Mouse (Mus musculus) olfactory bulb, adult 2 months (tissue): Measurements from ENCODE around the gene Sft2d2. TPM values are rescaled to one million over a fixed set of nuclear protein-coding genes. Genes with fewer than 3 reads are reported as not detected.

Source experiments
- H3K27ac ChIP-seq: fragments of 200-500 bp; 2 replicates; pipeline ENCODE4 v1.5.1; 2012; ENCODE audit warnings: low read depth, low read length; ENCODE audit not compliant: insufficient read depth
- H3K4me1 ChIP-seq: fragments of 200-500 bp; 2 replicates; pipeline ENCODE4 v1.6.1; 2012; ENCODE audit warnings: low read length; ENCODE audit not compliant: control insufficient read depth, insufficient read depth
- H3K4me3 ChIP-seq: fragments of 200-500 bp; 2 replicates; pipeline ENCODE4 v1.5.1; 2012; ENCODE audit warnings: mild to moderate bottlenecking, low read depth, low read length, moderate library complexity; ENCODE audit not compliant: insufficient read depth
- CTCF ChIP-seq: fragments of 200-500 bp; IDR thresholded peaks from 2 replicates; pipeline ENCODE4 v1.5.1; 2012; ENCODE audit warnings: low read depth, mild to moderate bottlenecking, low read length, moderate library complexity; ENCODE audit not compliant: insufficient read depth
- POLR2A ChIP-seq: fragments of 200-500 bp; IDR thresholded peaks from 2 replicates; pipeline ENCODE4 v1.6.1; 2012; ENCODE audit warnings: mild to moderate bottlenecking, low read depth, low read length, moderate library complexity; ENCODE audit not compliant: insufficient read depth
- WGBS: fragments of 180-500 bp; shearing (Covaris S2); methylation state at CpG from one replicate; pipeline ENCODE4 v1.1.7; 2018; 5-methylcytosine and 5-hydroxymethylcytosine counted together
- polyA plus RNA-seq: library from polyadenylated mRNA; stranded (reverse); fragments of >200 nt; gene quantifications from 2 replicates; pipeline ENCODE4 v1.2.4, GENCODE M21; 2012; ENCODE audit warnings: low replicate concordance; ENCODE audit not compliant: missing spikeins, insufficient read depth, insufficient read length

The Sft2d2 gene
- polyA plus RNA-seq, 1 experiment = not detected

GRCm38 (mm10) chr1:165129573-165129972 lies 64.7 kb downstream of the Sft2d2 start:
- Histone ChIP-seq H3K4me3 (no peak overlapping the region), H3K27ac (no peak overlapping the region), H3K4me1 (no peaks in the 10 kb centered on the region)
- 81% methylated on average over 5 of the region's 5 CpGs for WGBS
- no peak for TF ChIP-seq POLR2A
- TF ChIP-seq CTCF = no peak

Other genes starting within 250 kb of the Sft2d2 start
- not detected in 2 replicates for gene Tbx19, start 33.7 kb downstream of the Sft2d2 start, polyA plus RNA-seq
- gene Tiprl, start 42.6 kb upstream of the Sft2d2 start, polyA plus RNA-seq = not detected in 2 replicates
- gene Gpr161, start 101.4 kb upstream of the Sft2d2 start, polyA plus RNA-seq = not detected in 2 replicates